Mouse (Mus musculus): ENCODE measurements around the gene Gm4952. TPM values are rescaled to one million over a fixed set of nuclear protein-coding genes. Genes with fewer than 3 reads are reported as not detected.
"Not testable (repeated sequence)": the region's sequence is repeated elsewhere in the genome, so short reads cannot be mapped to it uniquely, and the experiment has no call there.

The Gm4952 gene
- total RNA-seq, 2 experiments from 2014 or later: not detected

DNA sequence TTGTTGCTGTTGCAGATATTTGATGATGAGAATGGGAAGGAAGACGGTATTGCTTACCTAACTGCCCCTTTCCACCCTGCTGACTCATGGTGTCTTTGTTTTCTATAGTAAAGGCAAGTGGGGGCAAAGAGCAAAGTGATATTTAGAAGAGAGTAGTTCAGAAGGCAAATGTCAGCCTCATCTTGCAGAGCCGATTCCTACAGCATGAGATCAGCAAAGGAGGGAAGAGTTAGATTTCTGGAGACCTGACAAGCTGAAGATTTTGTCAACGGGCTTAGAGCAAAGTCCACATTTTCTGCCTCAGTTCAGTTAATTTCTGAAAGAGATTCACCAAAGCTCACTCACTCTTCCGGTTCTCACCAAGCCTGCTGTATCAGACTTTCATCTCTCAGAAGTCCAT lies 33.4 kb downstream of the Gm4952 start, which contains the start of gene Glyat:
Gene Glyat, plus strand, starts transcription at position 133 of the 400 bp plus-strand sequence.
- DNase-seq: no peak
- intact Hi-C loops (cut with DNase I): no loop called here
- TF ChIP-seq CTCF (IDR thresholded peaks at IDR 0.05): no peak
- no peak within 1 kb of the TSS for H3K27ac ChIP-seq
- H3K4me3 ChIP-seq: no peak within 1 kb of the TSS

DNA sequence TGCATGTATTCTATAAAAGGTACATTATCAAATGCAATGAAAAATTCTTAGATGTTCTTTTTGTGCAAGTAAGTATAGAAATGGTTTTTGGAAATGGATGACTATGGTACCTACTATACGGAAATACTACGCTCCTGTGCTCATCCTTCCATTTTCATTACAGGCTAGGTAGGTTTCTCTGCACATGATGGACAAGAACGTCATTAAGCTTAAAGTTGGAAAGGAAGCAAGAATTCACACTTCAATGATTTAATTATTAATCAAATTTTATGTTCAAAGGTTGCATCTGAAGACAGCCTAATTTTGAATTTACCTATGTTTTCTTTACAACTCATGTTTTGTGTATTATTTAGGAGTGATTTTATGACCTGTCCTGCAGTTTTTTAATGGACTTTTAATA lies 34.5 kb downstream of the Gm4952 start:
- H3K27ac ChIP-seq: no peak overlapping the region
- TF ChIP-seq CTCF (IDR thresholded peaks at IDR 0.05): no peak
- no peak for DNase-seq
- H3K4me3 ChIP-seq: no peak overlapping the region
- intact Hi-C loops (cut with DNase I): no loop called here

DNA sequence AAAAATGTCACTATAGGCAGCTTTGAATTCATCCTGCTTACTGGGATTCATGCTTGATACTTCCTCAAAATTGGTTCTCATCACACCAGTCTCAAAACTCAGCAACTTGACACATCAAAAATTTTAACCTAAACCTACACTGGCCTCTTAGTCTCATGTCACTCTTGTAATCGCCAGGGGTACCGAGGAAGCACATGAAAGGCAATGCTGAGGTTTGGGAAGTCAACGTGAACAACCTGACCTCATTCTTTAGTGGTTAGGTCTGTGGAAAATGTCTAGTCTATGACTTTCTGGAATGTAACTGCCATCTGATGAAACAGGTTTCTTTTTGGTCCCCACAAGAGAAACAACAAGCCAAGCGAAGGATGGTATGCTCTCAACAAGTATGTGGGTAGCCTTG lies 35.2 kb downstream of the Gm4952 start:
- no peak overlapping the region for H3K4me3 ChIP-seq
- no peak for TF ChIP-seq CTCF (IDR thresholded peaks at IDR 0.05)
- no peak for DNase-seq
- no peak overlapping the region for H3K27ac ChIP-seq
- intact Hi-C loops (cut with DNase I): no loop called here

DNA sequence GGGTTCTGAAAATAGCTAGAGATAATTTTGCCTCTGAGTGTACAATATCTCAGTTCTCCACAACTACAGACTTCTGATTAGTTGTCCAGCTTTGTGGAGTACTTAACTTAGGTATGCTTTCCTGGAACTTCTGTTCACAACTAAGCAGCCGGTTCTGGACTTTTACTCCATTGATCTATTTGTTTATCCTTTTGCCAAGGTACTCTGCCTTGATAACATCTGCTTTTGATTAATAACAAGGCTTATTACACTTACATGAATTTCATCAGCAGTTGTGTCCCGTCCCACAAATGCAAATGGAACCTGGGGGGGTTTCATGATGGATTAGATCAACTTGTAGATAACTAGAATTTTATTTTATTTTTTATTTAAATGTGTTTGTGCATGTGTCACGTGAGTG lies 37.1 kb downstream of the Gm4952 start:
- DNase-seq: no peak
- no peak overlapping the region for H3K4me3 ChIP-seq
- no peak overlapping the region for H3K27ac ChIP-seq
- TF ChIP-seq CTCF (IDR thresholded peaks at IDR 0.05): no peak
- intact Hi-C loops (cut with DNase I): no loop called here

DNA sequence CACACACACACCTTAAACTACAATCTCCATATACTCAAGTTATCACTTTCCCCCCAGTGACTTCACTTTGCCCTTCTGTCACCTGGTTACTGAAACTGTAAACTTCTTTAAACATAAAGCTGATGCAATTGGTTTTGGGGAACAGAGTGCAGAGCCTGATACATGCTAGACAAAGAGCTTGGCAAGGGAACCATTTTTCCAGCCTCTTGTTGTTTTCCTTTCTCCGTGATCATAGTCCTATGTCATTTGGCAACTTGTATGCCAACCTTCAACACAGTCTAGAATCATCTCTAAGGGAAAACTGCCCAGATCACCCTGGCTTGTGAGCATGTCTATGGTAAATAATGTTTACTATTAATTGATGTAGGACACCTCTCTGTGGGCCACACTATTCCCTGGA lies 38.3 kb downstream of the Gm4952 start:
- H3K27ac ChIP-seq: no peak overlapping the region
- TF ChIP-seq CTCF (IDR thresholded peaks at IDR 0.05): no peak
- H3K4me3 ChIP-seq: no peak overlapping the region
- intact Hi-C loops (cut with DNase I): no loop called here
- no peak for DNase-seq

DNA sequence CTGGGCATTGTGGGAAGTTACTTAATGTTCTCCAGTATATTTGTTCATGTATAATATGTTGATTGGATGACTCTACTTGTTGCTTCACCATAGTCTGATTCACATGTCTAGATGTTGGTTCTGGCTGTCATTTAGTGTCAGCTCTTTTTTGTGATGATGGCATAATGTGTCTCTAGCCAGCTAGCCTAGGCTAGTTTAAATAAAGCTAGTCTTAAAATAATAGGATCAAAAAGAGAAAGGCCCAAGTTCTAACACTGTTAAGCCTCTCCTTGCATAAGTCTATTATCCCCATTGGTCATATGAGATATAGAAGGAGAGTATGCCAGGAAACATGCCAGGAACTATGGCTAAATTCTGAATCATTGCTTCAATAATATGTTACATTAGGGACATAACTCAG lies 49.7 kb downstream of the Gm4952 start:
- Histone ChIP-seq H3K4me3 (no peak overlapping the region), H3K27ac (no peak overlapping the region)
- no peak for TF ChIP-seq CTCF (IDR thresholded peaks at IDR 0.05)
- intact Hi-C loops (cut with DNase I): no loop called here
- DNase-seq: no peak

DNA sequence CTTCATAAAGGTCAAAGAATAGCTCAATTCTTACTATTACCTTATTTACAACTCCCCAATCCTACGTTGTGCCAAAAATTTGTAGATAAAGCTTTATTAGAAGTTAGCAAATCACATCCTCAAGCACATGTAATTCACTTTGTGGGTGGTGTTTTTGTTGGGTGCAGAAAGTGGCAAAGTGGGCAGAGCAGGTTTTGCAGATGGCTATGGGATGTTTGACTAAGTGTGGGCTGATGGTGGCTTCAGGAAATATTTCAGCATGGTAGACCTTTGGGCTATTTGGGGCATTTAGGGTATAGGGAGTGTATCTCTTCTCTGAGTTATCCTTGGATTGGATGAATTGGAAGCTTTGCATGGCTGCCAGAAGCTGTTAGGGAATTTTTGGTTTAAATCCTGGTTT lies 66.4 kb downstream of the Gm4952 start:
- no peak overlapping the region for H3K27ac ChIP-seq
- intact Hi-C loops (cut with DNase I): no loop called here
- H3K4me3 ChIP-seq: no peak overlapping the region
- DNase-seq: no peak
- no peak for TF ChIP-seq CTCF (IDR thresholded peaks at IDR 0.05)

DNA sequence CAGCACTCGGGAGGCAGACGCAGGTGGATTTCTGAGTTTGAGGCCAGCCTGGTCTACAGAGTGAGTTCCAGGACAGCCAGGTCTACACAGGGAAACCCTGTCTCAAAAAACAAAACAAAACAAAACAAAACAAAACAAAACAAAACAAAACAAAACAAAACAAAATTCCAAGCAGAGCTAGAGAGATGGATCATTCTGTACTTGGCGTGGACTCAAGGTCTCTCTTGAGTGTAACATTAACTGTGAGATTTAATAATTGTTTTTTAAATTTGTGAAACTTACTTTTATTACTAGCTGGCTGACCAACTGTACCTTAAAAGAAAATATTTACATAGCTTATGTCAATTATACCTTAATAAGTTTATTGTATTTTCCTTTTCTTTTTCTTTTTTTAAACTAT lies 68.8 kb downstream of the Gm4952 start:
- H3K27ac ChIP-seq; intact Hi-C loops (cut with DNase I); DNase-seq; H3K4me3 ChIP-seq: not testable (repeated sequence)

DNA sequence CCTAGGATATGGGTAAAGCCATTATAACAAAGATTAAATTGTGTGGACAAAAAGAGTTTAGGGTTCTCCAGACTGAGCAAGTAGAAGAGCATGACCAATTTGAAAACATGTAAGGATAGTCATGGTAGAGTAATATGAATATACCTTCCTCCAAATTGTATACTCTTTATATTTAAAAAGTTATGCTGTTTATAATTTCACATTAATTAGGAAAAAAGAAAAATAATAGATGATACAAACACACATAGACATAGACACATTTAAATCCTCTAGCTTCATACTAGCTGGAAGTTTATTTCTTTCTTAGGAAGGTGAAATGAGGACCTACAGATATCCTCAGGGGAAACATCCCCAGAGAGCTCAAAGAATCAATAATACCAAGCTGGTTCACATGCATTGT lies 70.4 kb downstream of the Gm4952 start, which contains the start of gene Olfr1442:
Gene Olfr1442, plus strand, starts transcription at position 301 of the 400 bp plus-strand sequence.
- Histone ChIP-seq H3K4me3 (no peak within 1 kb of the TSS), H3K27ac (no peak within 1 kb of the TSS)
- intact Hi-C loops (cut with DNase I): no loop called here
- no peak for DNase-seq
- no peak for TF ChIP-seq CTCF (IDR thresholded peaks at IDR 0.05)

DNA sequence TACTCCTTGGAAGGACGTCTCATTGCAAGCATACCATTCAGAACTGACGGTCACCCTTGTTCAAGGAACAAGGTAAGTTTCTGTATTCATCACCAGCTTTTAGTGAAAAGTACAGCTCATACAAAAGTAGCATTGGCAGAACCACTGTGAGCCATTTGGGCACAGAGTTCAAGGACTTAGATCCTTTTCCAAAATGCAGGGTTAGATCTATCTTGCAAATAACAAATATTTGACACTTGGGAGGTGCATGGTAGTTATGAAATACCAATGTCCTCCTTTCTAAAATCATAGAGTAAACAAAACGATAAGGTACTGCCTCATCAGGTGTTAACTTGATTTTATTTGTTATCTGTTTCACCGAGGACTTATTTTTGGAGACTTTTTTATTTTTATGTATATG lies 71.3 kb downstream of the Gm4952 start:
- DNase-seq: no peak
- no peak for TF ChIP-seq CTCF (IDR thresholded peaks at IDR 0.05)
- intact Hi-C loops (cut with DNase I): no loop called here
- Histone ChIP-seq H3K27ac (no peak overlapping the region), H3K4me3 (no peak overlapping the region)

DNA sequence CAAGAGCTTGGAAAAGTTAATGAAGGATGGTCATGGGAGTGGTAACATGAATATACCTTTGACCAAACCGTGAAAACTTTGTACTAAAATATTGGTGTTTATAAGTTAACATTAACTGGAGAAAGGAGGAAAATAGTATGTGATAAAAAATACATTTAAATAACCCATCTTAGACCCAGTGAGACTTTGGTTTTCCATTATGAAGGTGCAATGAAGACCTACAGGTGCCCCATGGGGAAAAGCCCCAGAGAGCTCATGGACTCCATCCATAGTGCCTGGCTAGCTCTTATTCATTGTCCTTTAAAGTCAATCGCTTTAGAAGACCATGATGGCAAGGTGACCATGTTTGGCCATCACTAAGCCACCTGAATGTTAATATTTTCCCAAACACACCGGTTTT lies 78.0 kb downstream of the Gm4952 start, which contains the start of gene Olfr1443:
Gene Olfr1443, plus strand, starts transcription at position 301 of the 400 bp plus-strand sequence.
- TF ChIP-seq CTCF (IDR thresholded peaks at IDR 0.05): no peak
- intact Hi-C loops (cut with DNase I): no loop called here
- DNase-seq: no peak
- Histone ChIP-seq H3K4me3 (no peak within 1 kb of the TSS), H3K27ac (no peak within 1 kb of the TSS)

Other genes with a start within 250 kb of the Gm4952 start
- not detected for gene Olfr1440, start 212.7 kb upstream of the Gm4952 start, total RNA-seq (2021)
- gene Olfr1441, start 182.5 kb upstream of the Gm4952 start, total RNA-seq (2021): not detected
- not detected for gene Pfpl, start 172.1 kb upstream of the Gm4952 start, total RNA-seq (2021)
- gene Mpeg1, start 139.2 kb upstream of the Gm4952 start, total RNA-seq (2021): 1 to 10 TPM in 1 of 2 experiments, under 1 TPM in 1; 0.98 to 1.1 TPM
- 1 to 10 TPM; 3.9 to 4.2 TPM for gene Dtx4, start 98.5 kb upstream of the Gm4952 start, total RNA-seq (2021)
- 1 to 10 TPM; 2.1 to 2.4 TPM for gene Fam111a, start 54.2 kb upstream of the Gm4952 start, total RNA-seq (2021)
- not detected for gene Glyat, start 33.3 kb downstream of the Gm4952 start, total RNA-seq (2021)
- not detected for gene Olfr1442, start 70.5 kb downstream of the Gm4952 start, total RNA-seq (2021)
- gene Olfr1443, start 78.1 kb downstream of the Gm4952 start, total RNA-seq (2021): not detected
- gene Keg1, start 95.8 kb downstream of the Gm4952 start, total RNA-seq (2021): not detected
- 1 to 10 TPM; 1.8 to 2.2 TPM for gene Cntf, start 165.7 kb downstream of the Gm4952 start, total RNA-seq (2021)
- gene Zfp91, start 196.2 kb downstream of the Gm4952 start, total RNA-seq (2021): 100 to 1,000 TPM; 135 to 138 TPM
- gene Lpxn, start 196.2 kb downstream of the Gm4952 start, total RNA-seq (2021): under 1 TPM in 1 of 2 experiments, not detected in 1; 0.17 TPM
- gene Gm5244, start 246.7 kb downstream of the Gm4952 start, total RNA-seq (2021): not detected